Mouse (Mus musculus) embryonic facial prominence, embryonic 15.5 days (tissue): Measurements from ENCODE around the gene Barx1. TPM values are rescaled to one million over a fixed set of nuclear protein-coding genes. Genes with fewer than 3 reads are reported as not detected.

Source experiments
- ATAC-seq: fragments of 200-750 bp; cut with Nextera tagmentation; 2 replicates; pipeline ENCODE4 v1.8.0; 2017; ENCODE audit warnings: low read depth, moderate TSS enrichment; ENCODE audit not compliant: insufficient number of reproducible peaks, low FRiP score, low TSS enrichment
- H3K27ac ChIP-seq: fragments of 300-500 bp; sonication (generic); replicated peaks from 2 replicates; pipeline ENCODE4 v1.5.1; 2015; ENCODE audit warnings: mild to moderate bottlenecking, inconsistent platforms
- H3K27me3 ChIP-seq: fragments of 300-500 bp; sonication (generic); 2 replicates; pipeline ENCODE4 v1.6.1; 2015; ENCODE audit warnings: inconsistent platforms
- H3K36me3 ChIP-seq: fragments of 300-500 bp; sonication (generic); 2 replicates; pipeline ENCODE4 v1.6.1; 2015; ENCODE audit warnings: mild to moderate bottlenecking, inconsistent platforms
- H3K4me1 ChIP-seq: fragments of 300-500 bp; sonication (generic); 2 replicates; pipeline ENCODE4 v1.6.1; 2015; ENCODE audit warnings: inconsistent platforms
- H3K4me2 ChIP-seq: fragments of 300-500 bp; sonication (generic); replicated peaks from 2 replicates; pipeline ENCODE4 v1.6.1; 2015; ENCODE audit warnings: mild to moderate bottlenecking, inconsistent platforms
- H3K4me3 ChIP-seq: fragments of 300-500 bp; sonication (generic); replicated peaks from 2 replicates; pipeline ENCODE4 v1.5.1; 2015; ENCODE audit warnings: mild to moderate bottlenecking, inconsistent platforms
- H3K9ac ChIP-seq: fragments of 300-500 bp; sonication (generic); 2 replicates; pipeline ENCODE4 v1.6.1; 2015; ENCODE audit warnings: inconsistent platforms
- H3K9me3 ChIP-seq: fragments of 300-500 bp; sonication (generic); replicated peaks from 2 replicates; pipeline ENCODE4 v1.6.1; 2016; ENCODE audit warnings: inconsistent platforms
- WGBS: fragments of 180-500 bp; shearing (Covaris S2); methylation state at CpG from one replicate; pipeline ENCODE4 v1.1.7; 2015; 5-methylcytosine and 5-hydroxymethylcytosine counted together
- polyA plus RNA-seq: library from polyadenylated mRNA; unstranded; fragments of >200 nt; fragmentation: Nextera tagmentation; extraction: Ambion mirVana; gene quantifications from 2 replicates; pipeline ENCODE4 v1.2.1, GENCODE M21; 2015

The Barx1 gene
- polyA plus RNA-seq, 1 experiment from 2014 or later = 17.7 TPM

DNA sequence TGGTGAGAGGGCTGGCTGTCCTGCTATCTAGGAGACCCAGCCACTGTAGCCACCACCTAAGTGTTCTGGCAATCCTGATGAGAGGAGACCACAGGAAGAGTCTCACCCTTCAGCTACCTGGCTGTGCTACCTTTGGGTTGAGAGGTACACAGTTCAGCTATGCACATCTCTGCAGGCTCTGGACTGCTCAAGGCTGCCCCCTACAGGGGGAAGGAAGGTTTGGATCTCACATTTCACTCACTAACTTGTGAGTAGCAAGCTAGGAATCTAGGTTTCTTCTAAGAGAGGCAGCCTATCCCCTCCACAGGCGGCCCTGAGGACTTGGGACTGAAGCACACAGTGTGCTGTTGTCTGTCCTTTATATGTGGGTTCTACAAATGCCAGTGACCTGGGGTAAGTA, 16.6 kb downstream of the Barx1 start:
- Histone ChIP-seq H3K36me3 (no peaks in the 10 kb centered on the region), H3K27me3 (peaks cover 16% of the 10 kb centered on the region), H3K4me2 (no peak overlapping the region), H3K27ac (no peak overlapping the region), H3K9ac (no peak overlapping the region), H3K4me3 (no peak overlapping the region), H3K4me1 (no peaks in the 10 kb centered on the region), H3K9me3 (no peaks in the 10 kb centered on the region)
- 20% methylated on average over 1 of the region's 1 CpGs for WGBS
- ATAC-seq = no peak

DNA sequence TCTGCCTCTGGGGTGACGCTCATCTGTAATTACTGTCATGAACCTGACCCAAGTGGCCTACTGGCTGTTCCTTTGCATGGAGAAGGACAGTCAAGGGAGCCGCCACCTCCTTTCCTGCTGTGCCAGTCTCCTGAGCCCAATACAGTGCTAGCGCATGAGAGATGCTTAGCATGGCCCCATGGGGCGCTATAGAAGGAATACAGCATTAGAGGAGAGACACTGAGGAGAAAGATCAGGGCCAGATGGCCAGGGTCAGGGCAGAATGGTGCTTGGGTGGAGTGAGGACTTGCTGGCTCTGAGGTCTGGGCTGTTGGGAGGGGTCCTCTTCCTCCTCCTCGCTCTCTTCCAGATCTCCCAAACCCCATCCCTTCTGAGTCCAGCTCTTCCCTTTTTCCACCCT, 23.9 kb downstream of the Barx1 start:
- H3K4me2 ChIP-seq = no peak overlapping the region
- no peak overlapping the region for H3K27ac ChIP-seq
- no peaks in the 10 kb centered on the region for H3K27me3 ChIP-seq
- ATAC-seq = 0 out of 2 replicates have a peak, but pooled peaks have one; percentile 41
- WGBS = 43% methylated on average over 5 of the region's 5 CpGs
- no peaks in the 10 kb centered on the region for H3K36me3 ChIP-seq
- H3K4me3 ChIP-seq = no peak overlapping the region
- H3K9me3 ChIP-seq = no peaks in the 10 kb centered on the region
- H3K4me1 ChIP-seq = 0 out of 2 replicates have a peak, but pooled peaks cover 7% of the 10 kb centered on the region
- H3K9ac ChIP-seq = no peak overlapping the region

DNA sequence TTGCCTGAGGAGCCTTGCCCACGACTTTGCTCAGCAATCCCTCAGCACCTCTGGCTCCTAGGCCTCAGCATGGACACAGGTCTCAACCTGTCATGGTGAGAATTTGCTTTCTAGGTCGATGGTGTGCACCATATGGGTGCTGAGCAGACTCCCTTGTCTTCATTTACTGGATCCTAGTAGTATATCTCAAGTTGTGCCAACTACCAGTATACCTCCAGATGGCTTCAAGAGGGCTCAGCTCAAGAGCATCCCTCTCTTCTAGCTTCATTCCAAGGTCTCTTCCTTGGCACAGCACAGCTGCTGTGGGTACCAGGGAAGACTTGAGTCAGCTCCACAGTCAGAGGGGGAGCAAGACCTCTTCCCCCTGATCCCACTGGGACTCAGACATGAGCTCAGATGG, 29.2 kb downstream of the Barx1 start:
- no peak overlapping the region for H3K27ac ChIP-seq

DNA sequence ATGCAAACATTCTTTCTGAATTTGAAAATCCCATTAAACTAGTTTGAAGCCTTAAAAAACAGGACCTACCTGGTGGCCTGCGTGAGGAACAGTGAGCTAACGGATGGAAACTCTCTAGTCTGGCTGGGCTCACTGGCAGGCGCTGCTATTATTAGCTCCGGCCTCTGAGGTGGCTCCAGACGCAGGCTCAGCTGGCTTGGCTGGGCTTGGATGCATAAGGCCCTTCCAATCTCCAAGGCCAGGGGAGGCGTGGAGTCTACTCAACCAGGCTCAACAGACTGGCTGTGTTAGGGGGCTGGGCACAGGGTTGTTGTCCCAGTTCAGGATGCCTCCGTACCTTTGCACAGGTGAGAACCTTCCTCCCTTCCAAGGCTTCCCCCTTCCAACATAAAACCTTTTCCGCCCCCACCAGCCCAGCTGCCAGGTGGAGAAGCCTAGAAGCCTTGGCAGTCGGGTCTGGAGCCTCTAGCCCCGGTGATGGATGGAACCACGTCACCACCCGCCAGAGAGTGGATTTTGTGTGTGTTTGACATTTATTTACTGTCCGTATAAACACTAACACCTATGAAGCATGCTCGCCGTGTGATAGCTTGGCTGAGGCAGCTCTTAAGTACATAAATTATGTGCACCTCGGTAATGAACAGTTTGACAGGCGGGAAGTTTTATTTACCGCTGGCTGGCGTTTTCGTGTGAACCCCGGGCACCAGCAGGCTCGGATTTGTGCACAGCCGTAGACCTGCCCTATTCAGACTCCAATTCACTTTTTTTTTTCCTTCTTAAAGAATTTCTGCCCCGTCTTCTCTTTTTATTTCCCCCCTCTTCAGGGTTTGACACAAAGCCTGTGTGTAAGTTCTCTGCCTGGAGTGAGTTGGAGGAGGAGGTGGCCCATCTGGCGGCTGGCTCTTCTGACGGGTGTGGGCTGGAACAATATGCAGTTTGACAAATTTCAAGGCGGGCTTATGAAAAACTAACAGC, 31.6 kb downstream of the Barx1 start:
- no peak for ATAC-seq
- no peak overlapping the region for H3K27ac ChIP-seq

More for the DNA sequence above, 29.2 kb downstream of the Barx1 start:
- WGBS = 60% methylated on average over 2 of the region's 2 CpGs
- peaks cover 17% of the 10 kb centered on the region for H3K4me1 ChIP-seq
- ATAC-seq = no peak
- H3K4me2 ChIP-seq = no peak overlapping the region
- no peaks in the 10 kb centered on the region for H3K27me3 ChIP-seq
- H3K9ac ChIP-seq = no peak overlapping the region
- H3K9me3 ChIP-seq = no peaks in the 10 kb centered on the region
- no peaks in the 10 kb centered on the region for H3K36me3 ChIP-seq
- H3K4me3 ChIP-seq = no peak overlapping the region

DNA sequence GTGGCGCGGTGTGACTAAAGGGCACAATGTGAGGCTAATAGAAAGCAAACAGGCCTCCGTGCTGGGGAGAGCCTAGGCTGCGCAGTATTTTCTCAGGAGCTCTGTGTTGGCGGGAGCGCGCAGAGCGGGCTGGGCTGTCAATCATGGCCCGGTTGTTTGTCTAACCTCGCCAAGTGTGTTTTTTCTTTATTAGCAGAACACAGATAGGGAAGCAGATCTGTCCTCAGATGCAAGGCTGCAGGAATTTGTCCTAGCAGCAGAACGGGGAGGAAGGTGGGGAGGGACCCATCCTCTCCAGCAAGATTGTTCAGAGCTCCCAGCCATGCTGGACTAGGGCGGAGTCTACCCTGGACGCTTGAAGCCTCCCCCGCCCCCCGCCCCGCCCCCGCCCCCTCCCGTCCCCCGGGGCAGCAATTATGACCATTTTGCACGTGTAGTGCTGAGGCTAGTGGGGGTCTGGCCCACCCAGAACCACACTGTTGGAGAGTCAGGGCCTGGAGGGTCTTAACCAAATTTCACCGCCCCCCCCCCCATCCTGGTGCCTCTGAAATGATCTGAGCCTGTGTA, 43.7 kb downstream of the Barx1 start:
- peak; percentile 69 for ATAC-seq
- peak overlapping the region; percentile 34 for H3K4me3 ChIP-seq
- H3K9ac ChIP-seq = no peak overlapping the region
- no peaks in the 10 kb centered on the region for H3K36me3 ChIP-seq
- H3K27ac ChIP-seq = no peak overlapping the region; the same call in 1 of the 2 replicates
- WGBS = 4% methylated on average over 21 of the region's 21 CpGs
- no peaks in the 10 kb centered on the region for H3K9me3 ChIP-seq
- peaks cover 11% of the 10 kb centered on the region; the same call in 1 of the 2 replicates for H3K27me3 ChIP-seq
- H3K4me2 ChIP-seq = peak overlapping the region; percentile 48
- H3K4me1 ChIP-seq = peaks cover 10% of the 10 kb centered on the region

More for the DNA sequence above, 31.6 kb downstream of the Barx1 start:
- H3K9me3 ChIP-seq = no peaks in the 10 kb centered on the region
- H3K36me3 ChIP-seq = no peaks in the 10 kb centered on the region
- no peak overlapping the region for H3K4me2 ChIP-seq
- H3K27me3 ChIP-seq = no peaks in the 10 kb centered on the region
- peaks cover 16% of the 10 kb centered on the region for H3K4me1 ChIP-seq
- no peak overlapping the region for H3K4me3 ChIP-seq
- H3K9ac ChIP-seq = no peak overlapping the region
- WGBS = 44% methylated on average over 27 of the region's 27 CpGs

DNA sequence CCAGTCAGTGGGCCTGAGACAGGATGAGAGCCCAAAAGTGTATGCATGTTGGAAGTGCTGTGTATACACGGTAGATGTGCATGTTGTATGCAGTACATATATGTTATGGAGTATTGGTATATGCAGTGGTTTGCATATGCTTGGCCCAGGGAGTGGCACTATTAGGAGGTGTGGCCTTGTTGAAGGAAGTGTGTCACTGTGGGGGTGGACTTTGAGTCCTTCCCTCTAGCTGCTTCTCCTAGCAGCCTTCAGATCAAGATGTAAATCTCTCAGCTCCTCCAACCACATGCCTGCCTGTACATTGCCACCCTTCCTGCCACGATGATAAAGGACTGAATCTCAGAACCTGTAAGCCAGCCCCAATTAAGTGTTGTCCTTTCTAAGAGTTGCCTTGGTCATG, 49.9 kb downstream of the Barx1 start:
- H3K27me3 ChIP-seq = no peaks in the 10 kb centered on the region
- no peaks in the 10 kb centered on the region for H3K9me3 ChIP-seq
- no peak overlapping the region for H3K27ac ChIP-seq
- H3K36me3 ChIP-seq = no peaks in the 10 kb centered on the region
- H3K9ac ChIP-seq = no peak overlapping the region
- H3K4me2 ChIP-seq = no peak overlapping the region
- peaks cover 5% of the 10 kb centered on the region; the same call in 1 of the 2 replicates for H3K4me1 ChIP-seq
- H3K4me3 ChIP-seq = no peak overlapping the region
- ATAC-seq = no peak
- 72% methylated on average over 2 of the region's 2 CpGs for WGBS

DNA sequence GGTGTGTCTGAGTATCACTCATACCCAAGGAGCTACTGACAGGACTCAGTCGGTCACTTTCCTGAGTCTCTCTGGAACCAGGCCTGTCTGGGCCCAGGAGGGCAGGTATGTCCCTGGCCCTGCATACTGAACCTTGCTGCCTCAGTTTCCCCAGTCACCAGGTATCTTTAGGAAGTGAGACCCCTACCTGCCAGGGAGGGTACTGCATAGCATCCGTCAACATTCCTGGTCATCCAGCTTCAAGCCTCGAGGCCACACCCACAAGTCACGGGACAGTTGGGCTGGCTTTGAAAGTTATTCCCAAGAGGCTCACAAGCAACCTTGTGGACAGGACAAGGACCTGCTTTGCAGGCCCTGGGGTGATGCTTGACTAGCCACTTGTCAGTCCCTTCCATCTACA, 53.3 kb downstream of the Barx1 start:
- no peak overlapping the region for H3K4me2 ChIP-seq
- no peaks in the 10 kb centered on the region for H3K27me3 ChIP-seq
- no peak overlapping the region for H3K27ac ChIP-seq
- ATAC-seq = no peak
- H3K9ac ChIP-seq = no peak overlapping the region
- H3K4me3 ChIP-seq = no peak overlapping the region
- WGBS = 57% methylated on average over 4 of the region's 4 CpGs
- H3K9me3 ChIP-seq = 0 out of 2 replicates have a peak, but pooled peaks cover 5% of the 10 kb centered on the region
- H3K4me1 ChIP-seq = peaks cover 5% of the 10 kb centered on the region; the same call in 1 of the 2 replicates
- no peaks in the 10 kb centered on the region for H3K36me3 ChIP-seq

Other genes with a start within 250 kb of the Barx1 start
- 4.0 and 4.9 TPM in 2 replicates for gene Zfp169, start 149.5 kb upstream of the Barx1 start, polyA plus RNA-seq
- gene A830005F24Rik, start 149.4 kb upstream of the Barx1 start, polyA plus RNA-seq = 1.5 and 1.7 TPM in 2 replicates
- 16.4 and 18.2 TPM in 2 replicates for gene Ptpdc1, start 37.3 kb upstream of the Barx1 start, polyA plus RNA-seq
- gene Phf2, start 208.1 kb downstream of the Barx1 start, polyA plus RNA-seq = 8.6 and 10.3 TPM in 2 replicates